Mouse (Mus musculus) stomach, embryonic 15.5 days (tissue): ENCODE measurements around the gene Gm10037. TPM values are rescaled to one million over a fixed set of nuclear protein-coding genes. Genes with fewer than 3 reads are reported as not detected.
"Not testable (repeated sequence)": the region's sequence is repeated elsewhere in the genome, so short reads cannot be mapped to it uniquely, and the experiment has no call there.

Experiments used
- ATAC-seq: fragments of 200-750 bp; cut with Nextera tagmentation; 2 replicates; pipeline ENCODE4 v1.8.0; 2017; ENCODE audit warnings: low read depth, moderate number of reproducible peaks, moderate TSS enrichment; ENCODE audit not compliant: insufficient read depth, low FRiP score
- H3K27ac ChIP-seq: fragments of 300-500 bp; sonication (generic); 2 replicates; pipeline ENCODE4 v1.5.1; 2015; ENCODE audit warnings: mild to moderate bottlenecking, inconsistent platforms
- H3K27me3 ChIP-seq: fragments of 300-500 bp; sonication (generic); replicated peaks from 2 replicates; pipeline ENCODE4 v1.6.1; 2015; ENCODE audit warnings: inconsistent platforms
- H3K36me3 ChIP-seq: fragments of 300-500 bp; sonication (generic); 2 replicates; pipeline ENCODE4 v1.6.1; 2015; ENCODE audit warnings: inconsistent platforms
- H3K4me1 ChIP-seq: fragments of 300-500 bp; sonication (generic); 2 replicates; pipeline ENCODE4 v1.6.1; 2015; ENCODE audit warnings: inconsistent platforms
- H3K4me2 ChIP-seq: fragments of 300-500 bp; sonication (generic); 2 replicates; pipeline ENCODE4 v1.6.1; 2015; ENCODE audit warnings: mild to moderate bottlenecking, inconsistent platforms
- H3K4me3 ChIP-seq: fragments of 300-500 bp; sonication (generic); replicated peaks from 2 replicates; pipeline ENCODE4 v1.5.1; 2015; ENCODE audit warnings: inconsistent platforms
- H3K9ac ChIP-seq: fragments of 300-500 bp; sonication (generic); 2 replicates; pipeline ENCODE4 v1.6.1; 2015; ENCODE audit warnings: inconsistent platforms
- H3K9me3 ChIP-seq: fragments of 300-500 bp; sonication (generic); 2 replicates; pipeline ENCODE4 v1.6.1; 2016; ENCODE audit warnings: inconsistent platforms
- WGBS: fragments of 180-500 bp; shearing (Covaris S2); methylation state at CpG from one replicate; pipeline ENCODE4 v1.1.7; 2015; 5-methylcytosine and 5-hydroxymethylcytosine counted together
- polyA plus RNA-seq: library from polyadenylated mRNA; unstranded; fragments of >200 nt; fragmentation: Nextera tagmentation; extraction: Ambion mirVana; gene quantifications from 2 replicates; pipeline ENCODE4 v1.2.1, GENCODE M21; 2015

Gm10037 gene
- 1.8 and 1.9 TPM in 2 replicates for polyA plus RNA-seq

GRCm38 (mm10) chr13:67830911-67831336 is at the start of gene Gm10037:
TSS of gene Gm10037 (plus strand) at chr13:67831106.
- H3K27ac ChIP-seq, result no peak within 1 kb of the TSS
- H3K9ac ChIP-seq, result peak within 1 kb of the TSS; percentile 45; the same call in 1 of the 2 replicates
- peak within 1 kb of the TSS; percentile 54 for H3K4me3 ChIP-seq
- H3K4me1 ChIP-seq, result no peaks in the 10 kb centered on the region
- peak; percentile 79 for ATAC-seq
- H3K9me3 ChIP-seq, result no peaks in the 10 kb centered on the region
- 1% methylated on average over 14 of the region's 14 CpGs for WGBS
- H3K4me2 ChIP-seq, result peak within 1 kb of the TSS; percentile 61
- peaks cover 6% of the 10 kb centered on the region; the same call in 1 of the 2 replicates for H3K36me3 ChIP-seq
- H3K27me3 ChIP-seq, result no peaks in the 10 kb centered on the region

GRCm38 (mm10) chr13:67791921-67792455 is 38.9 kb upstream of the Gm10037 start:
- no peaks in the 10 kb centered on the region for H3K4me1 ChIP-seq
- H3K27me3 ChIP-seq, result no peaks in the 10 kb centered on the region
- no peaks in the 10 kb centered on the region for H3K36me3 ChIP-seq
- H3K4me2 ChIP-seq, result no peak overlapping the region
- no peak overlapping the region for H3K4me3 ChIP-seq
- no peaks in the 10 kb centered on the region for H3K9me3 ChIP-seq
- no peak overlapping the region for H3K27ac ChIP-seq
- no peak for ATAC-seq
- 94% methylated on average over 10 of the region's 10 CpGs for WGBS
- no peak overlapping the region for H3K9ac ChIP-seq

GRCm38 (mm10) chr13:67798618-67799017 is 32.3 kb upstream of the Gm10037 start:
- Histone ChIP-seq H3K27ac (no peak overlapping the region), H3K4me2 (no peak overlapping the region), H3K36me3 (no peaks in the 10 kb centered on the region), H3K4me1 (no peaks in the 10 kb centered on the region), H3K4me3 (no peak overlapping the region), H3K9me3 (no peaks in the 10 kb centered on the region), H3K9ac (no peak overlapping the region), H3K27me3 (no peaks in the 10 kb centered on the region)
- 76% methylated on average over 3 of the region's 3 CpGs for WGBS
- no peak for ATAC-seq

- ATAC-seq, H3K4me2 ChIP-seq, H3K9ac ChIP-seq, H3K36me3 ChIP-seq, H3K27me3 ChIP-seq, H3K4me3 ChIP-seq, H3K9me3 ChIP-seq, H3K4me1 ChIP-seq, H3K27ac ChIP-seq: not testable (repeated sequence)
- 88% methylated on average over 3 of the region's 3 CpGs for WGBS
Measured at GRCm38 (mm10) chr13:67799151-67799550, 31.8 kb upstream of the Gm10037 start.

- 46% methylated on average over 1 of the region's 1 CpGs for WGBS
- Histone ChIP-seq H3K4me2 (no peak overlapping the region), H3K9me3 (no peaks in the 10 kb centered on the region), H3K9ac (no peak overlapping the region), H3K4me3 (no peak overlapping the region), H3K27ac (no peak overlapping the region), H3K36me3 (no peaks in the 10 kb centered on the region), H3K4me1 (no peaks in the 10 kb centered on the region), H3K27me3 (no peaks in the 10 kb centered on the region)
- ATAC-seq, result no peak
Measured at GRCm38 (mm10) chr13:67811651-67812210, 19.2 kb upstream of the Gm10037 start.

GRCm38 (mm10) chr13:67812961-67813709 is 17.8 kb upstream of the Gm10037 start:
- no peaks in the 10 kb centered on the region for H3K4me1 ChIP-seq
- no peaks in the 10 kb centered on the region for H3K9me3 ChIP-seq
- H3K36me3 ChIP-seq, result no peaks in the 10 kb centered on the region
- 76% methylated on average over 8 of the region's 8 CpGs for WGBS
- H3K27me3 ChIP-seq, result no peaks in the 10 kb centered on the region
- peak overlapping the region; percentile 74; the same call in 1 of the 2 replicates for H3K4me2 ChIP-seq
- peak overlapping the region; percentile 87 for H3K27ac ChIP-seq
- H3K4me3 ChIP-seq, result peak overlapping the region; percentile 68
- no peak for ATAC-seq
- no peak overlapping the region for H3K9ac ChIP-seq

- no peaks in the 10 kb centered on the region for H3K27me3 ChIP-seq
- peak within 1 kb of the TSS; percentile 74 for H3K4me2 ChIP-seq
- peak within 1 kb of the TSS; percentile 87 for H3K27ac ChIP-seq
- peak; percentile 94 for ATAC-seq
- H3K9ac ChIP-seq, result peak within 1 kb of the TSS; percentile 42; the same call in 1 of the 2 replicates
- no peaks in the 10 kb centered on the region for H3K9me3 ChIP-seq
- H3K4me1 ChIP-seq, result no peaks in the 10 kb centered on the region
- WGBS, result 3% methylated on average over 31 of the region's 31 CpGs
- peak within 1 kb of the TSS; percentile 68 for H3K4me3 ChIP-seq
- no peaks in the 10 kb centered on the region for H3K36me3 ChIP-seq
Measured at GRCm38 (mm10) chr13:67813710-67814660, 16.9 kb upstream of the Gm10037 start, which contains the start of gene Zfp273. TSS of gene Zfp273 (plus strand) at chr13:67813740.

GRCm38 (mm10) chr13:67818636-67819035 is 12.3 kb upstream of the Gm10037 start:
- Histone ChIP-seq H3K27ac (no peak overlapping the region), H3K27me3 (no peaks in the 10 kb centered on the region), H3K36me3 (peaks cover 4% of the 10 kb centered on the region; the same call in 1 of the 2 replicates), H3K4me2 (no peak overlapping the region), H3K9ac (no peak overlapping the region), H3K4me1 (no peaks in the 10 kb centered on the region), H3K4me3 (no peak overlapping the region), H3K9me3 (no peaks in the 10 kb centered on the region)
- WGBS, result 60% methylated on average over 1 of the region's 1 CpGs
- no peak for ATAC-seq

DNA sequence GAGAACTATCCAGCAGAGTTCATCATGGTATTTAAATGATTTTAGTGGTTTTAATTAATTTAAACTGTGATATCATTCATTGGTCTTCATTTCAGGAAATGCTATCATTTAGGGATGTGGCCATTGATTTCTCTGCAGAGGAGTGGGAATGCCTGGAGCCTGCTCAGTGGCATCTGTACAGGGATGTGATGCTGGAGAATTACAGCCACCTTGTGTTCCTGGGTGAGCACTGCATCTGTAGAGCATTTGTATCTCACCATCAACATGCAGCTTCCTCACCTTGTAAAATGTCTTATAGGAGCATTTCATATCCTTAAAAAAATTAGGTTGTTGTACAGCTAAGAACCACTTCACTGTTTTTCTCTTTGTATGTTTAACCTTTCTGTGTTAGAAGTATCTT is 2.2 kb downstream of the Gm10037 start:
- H3K27me3 ChIP-seq, H3K36me3 ChIP-seq, ATAC-seq, H3K27ac ChIP-seq, H3K4me2 ChIP-seq, H3K4me3 ChIP-seq, H3K9ac ChIP-seq, H3K9me3 ChIP-seq, H3K4me1 ChIP-seq: not testable (repeated sequence)

DNA sequence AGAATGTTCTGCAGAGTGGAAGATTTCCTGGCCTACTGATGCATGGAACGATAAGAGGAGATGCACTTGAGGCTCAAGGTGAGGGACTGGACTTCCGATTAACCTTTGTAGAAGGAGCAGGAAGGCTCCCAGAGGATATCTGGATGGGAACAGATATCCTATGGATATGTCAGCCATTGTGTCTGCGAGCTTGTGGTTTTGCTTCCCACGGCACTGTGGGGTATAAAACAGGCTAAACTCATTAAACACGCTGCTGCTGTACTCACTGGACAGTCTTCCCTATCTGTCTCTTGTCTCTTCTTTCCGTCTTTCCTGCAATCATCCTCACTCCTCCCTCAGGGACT is 12.8 kb downstream of the Gm10037 start:
- no peaks in the 10 kb centered on the region for H3K36me3 ChIP-seq
- ATAC-seq, result no peak
- H3K9me3 ChIP-seq, result no peaks in the 10 kb centered on the region
- peak overlapping the region; percentile 50 for H3K4me2 ChIP-seq
- H3K27me3 ChIP-seq, result no peaks in the 10 kb centered on the region
- H3K4me1 ChIP-seq, result no peaks in the 10 kb centered on the region
- H3K4me3 ChIP-seq, result peak overlapping the region; percentile 37; the same call in 1 of the 2 replicates
- WGBS, result 47% methylated on average over 6 of the region's 6 CpGs
- no peak overlapping the region for H3K27ac ChIP-seq
- no peak overlapping the region for H3K9ac ChIP-seq

GRCm38 (mm10) chr13:67844119-67844852 is 13.4 kb downstream of the Gm10037 start:
- no peak overlapping the region for H3K9ac ChIP-seq
- peak overlapping the region; percentile 37 for H3K4me3 ChIP-seq
- no peak overlapping the region for H3K27ac ChIP-seq
- ATAC-seq, result peak; percentile 50; the same call in 1 of the 2 replicates
- under 1% methylated on average over 18 of the region's 19 CpGs for WGBS
- peak overlapping the region; percentile 50 for H3K4me2 ChIP-seq
- no peaks in the 10 kb centered on the region for H3K4me1 ChIP-seq
- no peaks in the 10 kb centered on the region for H3K9me3 ChIP-seq
- H3K27me3 ChIP-seq, result no peaks in the 10 kb centered on the region
- no peaks in the 10 kb centered on the region for H3K36me3 ChIP-seq
